Mouse (Mus musculus): ENCODE measurements around the gene Paqr4. TPM values are rescaled to one million over a fixed set of nuclear protein-coding genes. Genes with fewer than 3 reads are reported as not detected.

Paqr4 gene
- total RNA-seq, 2 experiments from 2014 or later = 12.5 to 13.4 TPM

- peak; percentile 78 to 85 for DNase-seq (ENCODE audit: low spot score in 2 of 2)
These were observed 13.9 kb downstream of the Paqr4 start for GRCm38 (mm10) chr17:23726758-23727142.

- DNase-seq (ENCODE audit: low spot score in 2 of 2) = peak; percentile 97 to 98
These were observed 14.5 kb downstream of the Paqr4 start, which contains the start of gene Pkmyt1 for GRCm38 (mm10) chr17:23725999-23726757. Gene Pkmyt1, plus strand, starts transcription at chr17:23726336.

GRCm38 (mm10) chr17:23725477-23725876, 15.2 kb downstream of the Paqr4 start:
- DNase-seq (ENCODE audit: low spot score in 2 of 2) = no peak

GRCm38 (mm10) chr17:23722376-23723125, 18.1 kb downstream of the Paqr4 start, which contains the start of gene 1520401A03Rik:
Gene 1520401A03Rik, minus strand, starts transcription at chr17:23722783.
- DNase-seq (ENCODE audit: low spot score in 2 of 2) = no peak

GRCm38 (mm10) chr17:23721886-23722285, 18.8 kb downstream of the Paqr4 start:
- no peak for DNase-seq (ENCODE audit: low spot score in 2 of 2)

GRCm38 (mm10) chr17:23719455-23719854, 21.2 kb downstream of the Paqr4 start:
- DNase-seq (ENCODE audit: low spot score in 2 of 2) = no peak

- no peak for DNase-seq (ENCODE audit: low spot score in 2 of 2)
These were observed 23.7 kb downstream of the Paqr4 start for GRCm38 (mm10) chr17:23717003-23717402.

- peak; percentile 64 to 73 for DNase-seq (ENCODE audit: low spot score in 2 of 2)
These were observed 34.5 kb downstream of the Paqr4 start for GRCm38 (mm10) chr17:23706212-23706611.

- DNase-seq (ENCODE audit: low spot score in 2 of 2) = no peak
These were observed 35.1 kb downstream of the Paqr4 start for GRCm38 (mm10) chr17:23705525-23706104.

- DNase-seq (ENCODE audit: low spot score in 2 of 2) = no peak
These were observed 35.9 kb downstream of the Paqr4 start for GRCm38 (mm10) chr17:23704741-23705140.

- no peak for DNase-seq (ENCODE audit: low spot score in 2 of 2)
These were observed 37.4 kb downstream of the Paqr4 start for GRCm38 (mm10) chr17:23703301-23703700.

- peak; percentile 75 to 88 for DNase-seq (ENCODE audit: low spot score in 2 of 2)
These were observed 40.6 kb downstream of the Paqr4 start for GRCm38 (mm10) chr17:23700079-23700478.

- DNase-seq (ENCODE audit: low spot score in 2 of 2) = peak in 1 of 2 experiments; percentile 41
These were observed 41.3 kb downstream of the Paqr4 start for GRCm38 (mm10) chr17:23699131-23700077.

GRCm38 (mm10) chr17:23695801-23696200, 44.9 kb downstream of the Paqr4 start:
- no peak for DNase-seq (ENCODE audit: low spot score in 2 of 2)

GRCm38 (mm10) chr17:23694491-23694890, 46.2 kb downstream of the Paqr4 start:
- DNase-seq (ENCODE audit: low spot score in 2 of 2) = no peak

Other genes starting within 250 kb of the Paqr4 start
- gene Zfp213, start 176.6 kb downstream of the Paqr4 start, total RNA-seq (2021) = 1 to 10 TPM; 4.7 to 5.3 TPM
- 1 to 10 TPM; 8.3 to 9.9 TPM for gene Zfp13, start 141.4 kb downstream of the Paqr4 start, total RNA-seq (2021)
- not detected for gene Zscan10, start 140.0 kb downstream of the Paqr4 start, total RNA-seq (2021)
- gene Mmp25, start 95.6 kb downstream of the Paqr4 start, total RNA-seq (2021) = under 1 TPM; 0.70 to 0.71 TPM
- not detected for gene Bicdl2, start 80.4 kb downstream of the Paqr4 start, total RNA-seq (2021)
- 100 to 1,000 TPM; 214 to 230 TPM for gene Hcfc1r1, start 67.3 kb downstream of the Paqr4 start, total RNA-seq (2021)
- 10 to 100 TPM; 18.8 to 20.8 TPM for gene Thoc6, start 67.0 kb downstream of the Paqr4 start, total RNA-seq (2021)
- 10 to 100 TPM; 43.7 to 55.5 TPM for gene Tnfrsf12a, start 63.4 kb downstream of the Paqr4 start, total RNA-seq (2021)
- gene Cldn6, start 61.6 kb downstream of the Paqr4 start, total RNA-seq (2021) = not detected
- gene Cldn9, start 56.8 kb downstream of the Paqr4 start, total RNA-seq (2021) = under 1 TPM; 0.61 to 0.91 TPM
- gene 1520401A03Rik, start 18.1 kb downstream of the Paqr4 start, total RNA-seq (2021) = under 1 TPM; 0.26 to 0.66 TPM
- gene Pkmyt1, start 14.5 kb downstream of the Paqr4 start, total RNA-seq (2021) = 10 to 100 TPM; 11.1 to 12.4 TPM
- under 1 TPM; 0.13 to 0.20 TPM for gene Kremen2, start 5.0 kb upstream of the Paqr4 start, total RNA-seq (2021)
- gene Flywch1, start 30.7 kb upstream of the Paqr4 start, total RNA-seq (2021) = 10 to 100 TPM; 44.5 to 49.2 TPM
- 1 to 10 TPM; 5.6 to 6.0 TPM for gene Flywch2, start 45.2 kb upstream of the Paqr4 start, total RNA-seq (2021)
- gene Srrm2, start 49.7 kb upstream of the Paqr4 start, total RNA-seq (2021) = 100 to 1,000 TPM; 293 to 304 TPM
- gene Elob, start 88.3 kb upstream of the Paqr4 start, total RNA-seq (2021) = 100 to 1,000 TPM; 428 to 459 TPM
- gene Prss33, start 95.2 kb upstream of the Paqr4 start, total RNA-seq (2021) = not detected
- not detected for gene Prss32, start 103.0 kb upstream of the Paqr4 start, total RNA-seq (2021)
- gene Prss41, start 103.3 kb upstream of the Paqr4 start, total RNA-seq (2021) = under 1 TPM in 1 of 2 experiments, not detected in 1; 0.18 TPM
- gene Prss21, start 127.2 kb upstream of the Paqr4 start, total RNA-seq (2021) = not detected
- gene Dcpp1, start 140.0 kb upstream of the Paqr4 start, total RNA-seq (2021) = not detected
- gene Dcpp2, start 140.0 kb upstream of the Paqr4 start, total RNA-seq (2021) = not detected
- not detected for gene Dcpp3, start 176.6 kb upstream of the Paqr4 start, total RNA-seq (2021)
- gene Sbp, start 200.8 kb upstream of the Paqr4 start, total RNA-seq (2021) = not detected
- not detected for gene Sbpl, start 214.4 kb upstream of the Paqr4 start, total RNA-seq (2021)
- gene Prss30, start 239.7 kb upstream of the Paqr4 start, total RNA-seq (2021) = not detected

All from gastrocnemius, postnatal 4 days (tissue).